Mouse (Mus musculus) embryonic fibroblast, embryonic 13.5 days (primary cell): ENCODE results near the gene Ces1d.

ENCODE experiments used
- CTCF ChIP-seq: IDR thresholded peaks from 2 replicates; pipeline ENCODE4 v1.5.1; 2011; ENCODE audit warnings: mild to moderate bottlenecking, control low read depth, low read length, moderate library complexity, borderline replicate concordance; ENCODE audit not compliant: insufficient read depth
- POLR2A ChIP-seq: IDR thresholded peaks from 2 replicates; pipeline ENCODE4 v1.6.1; 2011; ENCODE audit warnings: low read depth, mild to moderate bottlenecking, control low read depth, low read length, moderate library complexity

DNA sequence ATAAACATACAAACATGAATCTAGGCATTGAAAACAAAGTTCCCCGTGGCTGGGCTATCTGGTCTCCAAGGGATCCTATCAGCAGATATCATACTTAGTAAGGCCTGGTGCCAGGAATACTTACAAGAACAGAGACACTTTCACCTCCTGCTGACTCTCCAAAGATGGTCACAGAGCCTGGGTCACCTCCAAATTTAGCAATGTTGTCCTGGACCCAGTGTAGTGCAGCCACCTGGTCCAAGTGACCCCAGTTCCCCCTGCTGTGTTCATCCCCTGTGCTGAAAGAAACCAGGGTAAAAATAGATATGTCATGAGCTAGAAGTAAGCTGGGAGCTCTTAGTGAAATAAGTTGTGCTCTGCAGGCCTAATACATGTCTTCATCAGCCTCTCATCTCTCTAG is 19.7 kb upstream of the Ces1d start:
- no peak for TF ChIP-seq POLR2A
- TF ChIP-seq CTCF = no peak
